Mouse (Mus musculus) G1E (cell line): ENCODE data around the gene Smyd4. TPM values are rescaled to one million over a fixed set of nuclear protein-coding genes. Genes with fewer than 3 reads are reported as not detected.
A peak's percentile ranks its signal among the peaks of the same experiment; 100 is the strongest.

Source experiments
- ATAC-seq: 2 replicates; pipeline ENCODE4 v1.8.0; 2016; ENCODE audit warnings: mild to moderate bottlenecking; ENCODE audit not compliant: insufficient number of reproducible peaks, poor library complexity, low FRiP score, severe bottlenecking; ENCODE audit errors: extremely low read depth
- DNase-seq: peaks from one replicate; pipeline ENCODE4 v3.0.0; 2012; ENCODE audit warnings: low spot score
- H3K27me3 ChIP-seq: 2 replicates; pipeline ENCODE4 v1.6.1; 2012; ENCODE audit warnings: mild to moderate bottlenecking, low read length, inconsistent platforms; ENCODE audit not compliant: insufficient read depth
- H3K36me3 ChIP-seq: replicated peaks from 2 replicates; pipeline ENCODE3; 2012; ENCODE audit warnings: mild to moderate bottlenecking, inconsistent platforms
- H3K4me1 ChIP-seq: 2 replicates; pipeline ENCODE4 v1.6.1; 2012; ENCODE audit warnings: low read depth, low read length, inconsistent platforms, mixed read lengths; ENCODE audit not compliant: insufficient read depth
- H3K4me3 ChIP-seq: 2 replicates; pipeline ENCODE4 v1.5.1; 2012; ENCODE audit warnings: low read depth, mild to moderate bottlenecking, inconsistent platforms, low read length, moderate library complexity, mixed read lengths
- H3K9me3 ChIP-seq: replicated peaks from 2 replicates; pipeline ENCODE4 v1.6.1; 2012; ENCODE audit warnings: inconsistent platforms
- CTCF ChIP-seq: IDR thresholded peaks from 2 replicates; pipeline ENCODE4 v1.5.1; 2012; ENCODE audit warnings: low read depth, low read length, inconsistent platforms, mixed read lengths
- GATA1 ChIP-seq: IDR thresholded peaks from 2 replicates; pipeline ENCODE4 v1.6.1; 2012; ENCODE audit warnings: borderline replicate concordance, low read length, inconsistent platforms, mixed read lengths
- GATA2 ChIP-seq: IDR thresholded peaks from 2 replicates; pipeline ENCODE4 v1.6.1; 2012; ENCODE audit warnings: low read depth, low read length, inconsistent platforms, borderline replicate concordance
- POLR2AphosphoS5 ChIP-seq: IDR thresholded peaks from 2 replicates; pipeline ENCODE4 v1.6.1; 2012; ENCODE audit warnings: low read depth, low read length, inconsistent platforms; ENCODE audit not compliant: insufficient replicate concordance
- TAL1 ChIP-seq: conservative IDR thresholded peaks from 2 replicates; pipeline ENCODE4 v1.6.1; 2012; ENCODE audit warnings: low read depth, low read length, inconsistent platforms, mixed read lengths
- polyA plus RNA-seq: library from polyadenylated mRNA; stranded (reverse); fragments of >175 nt; gene quantifications from 2 replicates; pipeline ENCODE4 v1.2.3, GENCODE M21; 2012
- total RNA-seq, 2 experiments: library from RNA; stranded (forward) in 1 of 2; stranded (reverse) in 1 of 2; fragments of 200-1000 nt in 1 of 2; fragments of >200 nt in 1 of 2; fragmentation: Nextera tagmentation in 1 of 2; gene quantifications; 2 replicates each; pipeline ENCODE4 v1.2.3; 2014 to 2017

Gene Smyd4
- total and polyA plus RNA-seq, 3 experiments: 1.1 to 15.0 (median 12.4) TPM

GRCm38 (mm10) chr11:75399411-75399841, 51.2 kb downstream of the Smyd4 start:
- Histone ChIP-seq H3K36me3 (peaks cover 38% of the 10 kb centered on the region), H3K4me3 (no peak overlapping the region), H3K4me1 (no peaks in the 10 kb centered on the region), H3K9me3 (no peaks in the 10 kb centered on the region), H3K27me3 (no peaks in the 10 kb centered on the region)
- TF ChIP-seq GATA2: no peak
- no peak for TF ChIP-seq TAL1
- TF ChIP-seq POLR2AphosphoS5: no peak
- no peak for TF ChIP-seq GATA1
- TF ChIP-seq CTCF: no peak
- ATAC-seq: no peak
- no peak for DNase-seq

GRCm38 (mm10) chr11:75400099-75400498, 51.9 kb downstream of the Smyd4 start:
- H3K4me3 ChIP-seq: no peak overlapping the region
- H3K36me3 ChIP-seq: peaks cover 44% of the 10 kb centered on the region
- DNase-seq (no peak), ATAC-seq (no peak)
- TF ChIP-seq GATA1 (no peak), GATA2 (no peak), POLR2AphosphoS5 (no peak), CTCF (no peak), TAL1 (no peak)
- no peaks in the 10 kb centered on the region for H3K27me3 ChIP-seq
- H3K4me1 ChIP-seq: no peaks in the 10 kb centered on the region
- H3K9me3 ChIP-seq: no peaks in the 10 kb centered on the region

GRCm38 (mm10) chr11:75402271-75402690, 54.0 kb downstream of the Smyd4 start:
- Histone ChIP-seq H3K9me3 (no peaks in the 10 kb centered on the region), H3K36me3 (peaks cover 52% of the 10 kb centered on the region), H3K4me1 (no peaks in the 10 kb centered on the region), H3K27me3 (no peaks in the 10 kb centered on the region), H3K4me3 (no peak overlapping the region)
- DNase-seq (peak; percentile 22), ATAC-seq (no peak)
- TF ChIP-seq CTCF (no peak), TAL1 (no peak), POLR2AphosphoS5 (no peak), GATA1 (no peak), GATA2 (no peak)

- peaks cover 52% of the 10 kb centered on the region for H3K36me3 ChIP-seq
- no peaks in the 10 kb centered on the region for H3K9me3 ChIP-seq
- no peaks in the 10 kb centered on the region for H3K27me3 ChIP-seq
- no peak for ATAC-seq
- TF ChIP-seq GATA2: no peak
- TF ChIP-seq GATA1: no peak
- no peak for TF ChIP-seq CTCF
- TF ChIP-seq POLR2AphosphoS5: no peak
- no peak for TF ChIP-seq TAL1
- H3K4me3 ChIP-seq: no peak overlapping the region
- DNase-seq: no peak
- H3K4me1 ChIP-seq: no peaks in the 10 kb centered on the region
Observed at GRCm38 (mm10) chr11:75403301-75404052, 55.2 kb downstream of the Smyd4 start.

- Histone ChIP-seq H3K27me3 (no peaks in the 10 kb centered on the region), H3K36me3 (peaks cover 47% of the 10 kb centered on the region), H3K4me1 (no peaks in the 10 kb centered on the region), H3K9me3 (no peaks in the 10 kb centered on the region), H3K4me3 (no peak overlapping the region)
- TF ChIP-seq TAL1: no peak
- TF ChIP-seq GATA1: no peak
- no peak for TF ChIP-seq GATA2
- TF ChIP-seq CTCF: no peak
- TF ChIP-seq POLR2AphosphoS5: no peak
- DNase-seq (no peak), ATAC-seq (no peak)
Observed at GRCm38 (mm10) chr11:75404801-75405200, 56.6 kb downstream of the Smyd4 start.

- no peak for ATAC-seq
- H3K4me3 ChIP-seq: no peak overlapping the region
- H3K9me3 ChIP-seq: no peaks in the 10 kb centered on the region
- peaks cover 35% of the 10 kb centered on the region for H3K36me3 ChIP-seq
- no peak for DNase-seq
- H3K27me3 ChIP-seq: no peaks in the 10 kb centered on the region; the same call in 1 of the 2 replicates
- TF ChIP-seq GATA1: no peak
- no peak for TF ChIP-seq TAL1
- no peak for TF ChIP-seq POLR2AphosphoS5
- no peak for TF ChIP-seq GATA2
- no peak for TF ChIP-seq CTCF
- no peaks in the 10 kb centered on the region for H3K4me1 ChIP-seq
Observed at GRCm38 (mm10) chr11:75406104-75406503, 57.9 kb downstream of the Smyd4 start.
